In the genomic region with DNA sequence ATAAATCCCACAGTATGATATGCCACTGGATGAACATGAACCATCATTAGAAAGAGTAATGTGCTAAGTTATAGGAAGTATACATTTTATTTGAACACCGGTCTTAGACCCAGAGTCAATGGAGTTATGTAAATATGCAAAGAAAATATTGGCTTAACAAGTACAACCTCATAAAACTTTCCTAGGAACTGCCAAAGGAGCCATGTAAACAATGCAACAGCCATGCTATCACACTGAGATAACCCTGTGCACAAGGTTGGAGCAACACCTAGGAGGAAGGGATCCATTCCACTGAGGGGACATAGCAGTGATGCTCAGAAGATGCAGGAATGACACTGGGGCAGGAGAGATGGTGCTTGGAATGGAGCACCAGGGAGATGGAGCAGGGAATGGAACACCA, we compare ENCODE assay signal across 31 mouse cellular contexts. TPM values are rescaled to one million over a fixed set of nuclear protein-coding genes. Genes with fewer than 3 reads are reported as not detected.
DNase-seq lines count a peak whose midpoint lies in the region; ATAC-seq lines count a peak whose summit lies in the region.
"Had no signal": no experiment of that assay in that cellular context is flagged by ENCODE, and none has a peak within 500 bp of the region (broad histone marks: within the 10 kb centered on the region; RNA-seq: fewer than 3 reads in every experiment).

No protein-coding gene starts in this region.

- H3K4me2 ChIP-seq in stomach, embryonic 16.5 days (ENCODE audit: low read depth, low read length) = no peak overlapping the region
- H3K4me2 ChIP-seq: embryonic facial prominence, embryonic 13.5 days; embryonic facial prominence, embryonic 15.5 days; forebrain, embryonic 12.5 days had no signal

- no peak for ATAC-seq in megakaryocyte, adult 5-6 weeks (ENCODE audit: poor library complexity, severe bottlenecking)
- ATAC-seq in stomach, embryonic 16.5 days (ENCODE audit: insufficient read depth, low FRiP score) = peak; percentile 66; the same call in 1 of the 2 replicates
- ATAC-seq: activated CD4-positive, CD25-positive, alpha-beta regulatory T cell, adult 4 months; CD4-positive, CD25-positive, alpha-beta regulatory T cell, adult 4 months; forebrain, embryonic 14.5 days; forebrain, embryonic 16.5 days; Patski had no signal

- 62% methylated on average over 1 of the region's 1 CpGs for WGBS in stomach, embryonic 16.5 days

- peak overlapping the region; percentile 23 for H3K4me3 ChIP-seq in megakaryocyte, embryonic 14.5 days (replicated peaks)
- no peak overlapping the region for H3K4me3 ChIP-seq in stomach, embryonic 16.5 days (replicated peaks; ENCODE audit: low read length)
- H3K4me3 ChIP-seq: embryonic facial prominence, embryonic 13.5 days; embryonic facial prominence, embryonic 15.5 days; erythroblast, embryonic 14.5 days; forebrain, embryonic 10.5 days; forebrain, embryonic 12.5 days had no signal

- H3K27me3 ChIP-seq in megakaryocyte, embryonic 14.5 days (replicated peaks) = peaks cover 15% of the 10 kb centered on the region
- no peaks in the 10 kb centered on the region for H3K27me3 ChIP-seq in stomach, embryonic 16.5 days (ENCODE audit: control insufficient read depth, insufficient read depth, low read length)
- H3K27me3 ChIP-seq: embryonic facial prominence, embryonic 13.5 days; embryonic facial prominence, embryonic 15.5 days; Patski had no signal

- H3K36me3 ChIP-seq in megakaryocyte, embryonic 14.5 days (replicated peaks; ENCODE audit: low read length) = no peaks in the 10 kb centered on the region
- H3K36me3 ChIP-seq in stomach, embryonic 16.5 days (ENCODE audit: control insufficient read depth, insufficient read depth, low read length) = no peaks in the 10 kb centered on the region
- H3K36me3 ChIP-seq: embryonic facial prominence, embryonic 13.5 days; embryonic facial prominence, embryonic 15.5 days; forebrain, embryonic 10.5 days; forebrain, embryonic 12.5 days; G1E had no signal

- H3K9ac ChIP-seq in stomach, embryonic 16.5 days (ENCODE audit: low read length) = no peak overlapping the region
- H3K9ac ChIP-seq: embryonic facial prominence, embryonic 13.5 days; embryonic facial prominence, embryonic 15.5 days; forebrain, embryonic 12.5 days had no signal

- peaks cover 8% of the 10 kb centered on the region; the same call in 1 of the 2 replicates for H3K4me1 ChIP-seq in megakaryocyte, embryonic 14.5 days
- H3K4me1 ChIP-seq in stomach, embryonic 16.5 days (ENCODE audit: control insufficient read depth, insufficient read depth, low read length) = no peaks in the 10 kb centered on the region
- H3K4me1 ChIP-seq: embryonic facial prominence, embryonic 13.5 days; embryonic facial prominence, embryonic 15.5 days; forebrain, embryonic 12.5 days had no signal

- H3K9me3 ChIP-seq in megakaryocyte, embryonic 14.5 days = peaks cover 8% of the 10 kb centered on the region; the same call in 1 of the 2 replicates
- H3K9me3 ChIP-seq in stomach, embryonic 16.5 days (replicated peaks; ENCODE audit: control insufficient read depth, low read length) = no peaks in the 10 kb centered on the region
- H3K9me3 ChIP-seq: embryonic facial prominence, embryonic 13.5 days; embryonic facial prominence, embryonic 15.5 days; forebrain, embryonic 10.5 days; forebrain, embryonic 12.5 days had no signal

- no peak for DNase-seq in adipocyte (ENCODE audit: low spot score)
- no peak for DNase-seq in cerebellum, postnatal 36 days
- DNase-seq: adrenal gland, adult 2 months; adrenal gland, postnatal 10 days; adrenal gland, postnatal 25 days; B cell, adult 2 months; cerebellum, adult 11 months; cerebellum, adult 2 months; cerebellum, adult 9-10 months; cerebellum, postnatal 10 days; cerebellum, postnatal 25 days; embryo, embryonic 11 days had no signal

- no peak overlapping the region for H3K27ac ChIP-seq in stomach, embryonic 16.5 days (ENCODE audit: low read length)
- H3K27ac ChIP-seq: embryonic facial prominence, embryonic 13.5 days; embryonic facial prominence, embryonic 15.5 days; forebrain, embryonic 10.5 days; forebrain, embryonic 12.5 days had no signal

RNA-seq across cellular contexts. Expression of gene Alyref2, which starts 10.5 kb away (rescaled TPM):
- polyA plus RNA-seq in megakaryocyte, embryonic 14.5 days (2012; ENCODE audit: insufficient read depth, low replicate concordance) = 4.6 and 9.8 TPM in 2 replicates
- 8.7 and 11.4 TPM in 2 replicates for total RNA-seq in megakaryocyte, adult 5-6 weeks (2015)
- total RNA-seq in megakaryocyte, adult 5-6 weeks (2017) = 12.7 and 13.2 TPM in 2 replicates
- polyA plus RNA-seq in stomach, embryonic 16.5 days (2015; fragmentation: Nextera tagmentation; extraction: Ambion mirVana) = 15.7 and 16.3 TPM in 2 replicates

RNA-seq across cellular contexts. Expression of gene Itln1, which starts 21.3 kb away (rescaled TPM):
- 0.94 TPM in 1 of 2 replicates, not detected in the other for polyA plus RNA-seq in megakaryocyte, embryonic 14.5 days (2012; ENCODE audit: insufficient read depth, low replicate concordance)
- total RNA-seq in megakaryocyte, adult 5-6 weeks (2015) = not detected in 2 replicates
- not detected in 2 replicates for total RNA-seq in megakaryocyte, adult 5-6 weeks (2017)
- not detected in 2 replicates for polyA plus RNA-seq in stomach, embryonic 16.5 days (2015; fragmentation: Nextera tagmentation; extraction: Ambion mirVana)
- total RNA-seq: adrenal gland, adult 2 months; adrenal gland, postnatal 10 days; adrenal gland, postnatal 25 days; adrenal gland, postnatal 4 days; CH12.LX; common myeloid progenitor, adult 5-6 weeks; G1E had no signal
- polyA plus RNA-seq: activated CD4-positive, CD25-positive, alpha-beta regulatory T cell, adult 4 months; adrenal gland, adult 2 months; brain, embryonic 14.5 days; CD4-positive, CD25-positive, alpha-beta regulatory T cell, adult 4 months; cerebellum, adult 2 months; embryonic facial prominence, embryonic 11.5 days; embryonic facial prominence, embryonic 13.5 days; erythroblast, embryonic 14.5 days; forebrain, embryonic 10.5 days; forebrain, embryonic 12.5 days; forebrain, embryonic 14.5 days; forebrain, embryonic 16.5 days; G1E had no signal

RNA-seq across cellular contexts. Expression of gene Cd244a, which starts 45.2 kb away (rescaled TPM):
- not detected in 2 replicates for polyA plus RNA-seq in megakaryocyte, embryonic 14.5 days (2012; ENCODE audit: insufficient read depth, low replicate concordance)
- total RNA-seq in megakaryocyte, adult 5-6 weeks (2015) = 12.3 and 15.1 TPM in 2 replicates
- 16.3 and 16.8 TPM in 2 replicates for total RNA-seq in megakaryocyte, adult 5-6 weeks (2017)
- polyA plus RNA-seq in stomach, embryonic 16.5 days (2015; fragmentation: Nextera tagmentation; extraction: Ambion mirVana) = 0.81 and 1.4 TPM in 2 replicates
- polyA plus RNA-seq: brain, embryonic 14.5 days; cerebellum, adult 2 months; embryonic facial prominence, embryonic 11.5 days; embryonic facial prominence, embryonic 13.5 days; erythroblast, embryonic 14.5 days; forebrain, embryonic 10.5 days; forebrain, embryonic 12.5 days; forebrain, embryonic 14.5 days; forebrain, embryonic 16.5 days; G1E; Patski had no signal
